Mouse (Mus musculus) retina, postnatal 1 day (tissue): ENCODE results near the gene Krtap22-2.
"Not testable (repeated sequence)": the region's sequence is repeated elsewhere in the genome, so short reads cannot be mapped to it uniquely, and the experiment has no call there.

Source experiments
- DNase-seq: peaks from one replicate; pipeline ENCODE4 v3.0.0-alpha.2; 2012

The Krtap22-2 gene

DNA sequence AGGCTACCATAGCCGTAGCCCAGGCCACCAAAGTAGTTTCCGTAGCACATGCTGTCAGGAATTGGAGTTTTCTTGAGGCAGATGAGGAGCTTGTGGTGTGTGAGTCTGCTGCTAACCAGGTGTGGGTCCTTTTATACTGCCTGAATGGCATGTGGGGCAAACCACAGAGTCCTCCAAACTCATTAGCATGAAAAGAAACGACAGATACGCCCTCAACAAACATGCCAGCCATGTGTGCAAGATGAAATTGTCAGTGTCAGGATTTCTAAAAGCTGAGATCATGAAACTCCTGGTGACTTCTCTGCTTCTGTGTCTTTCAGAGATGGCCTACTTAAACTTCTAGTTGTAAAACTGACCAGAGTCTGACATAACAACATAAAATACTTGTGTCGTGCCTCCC is at the start of gene Krtap22-2:
TSS of gene Krtap22-2 (minus strand) at position 101 of the 400 bp plus-strand sequence.
- DNase-seq: no peak

DNA sequence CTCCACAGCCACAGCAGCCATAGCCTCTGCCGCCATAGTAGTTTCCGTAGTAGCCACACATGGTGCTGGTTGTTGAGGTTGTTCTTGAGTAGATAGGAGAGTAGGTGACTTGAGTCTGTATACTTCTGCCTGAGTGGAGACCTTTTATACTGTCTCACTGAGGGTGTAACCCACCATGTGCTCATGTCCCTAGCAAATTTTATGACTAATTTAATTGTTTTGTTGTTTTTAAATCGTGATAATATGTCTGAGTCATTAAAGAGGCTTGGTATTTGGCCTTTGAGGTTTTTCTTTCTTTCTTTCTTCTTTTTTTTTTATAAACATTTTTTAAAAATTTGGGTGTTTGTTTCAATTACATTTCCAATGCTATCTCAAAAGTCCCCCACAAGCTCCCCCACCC is 37.2 kb upstream of the Krtap22-2 start, which contains the start of gene Krtap6-5:
TSS of gene Krtap6-5 (minus strand) at position 101 of the 400 bp plus-strand sequence.
- no peak for DNase-seq

DNA sequence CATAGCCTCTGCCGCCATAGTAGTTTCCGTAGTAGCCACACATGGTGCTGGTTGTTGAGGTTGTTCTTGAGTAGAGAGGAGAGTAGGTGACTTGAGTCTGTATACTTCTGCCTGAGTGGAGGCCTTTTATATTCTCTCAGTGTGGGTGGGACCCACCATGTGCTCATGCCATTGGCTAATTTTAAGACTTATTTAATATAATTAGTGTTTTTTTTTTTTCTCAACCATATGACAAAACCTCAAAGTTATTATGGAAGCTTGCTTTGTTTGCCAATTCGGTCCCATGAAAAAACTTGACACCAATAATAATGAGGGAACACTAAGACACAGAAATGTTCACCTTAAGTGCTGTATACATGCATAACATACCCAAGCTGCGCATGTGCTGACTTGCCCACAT is 30.8 kb upstream of the Krtap22-2 start, which contains the start of gene Gm10228:
TSS of gene Gm10228 (minus strand) at position 101 of the 400 bp plus-strand sequence.
- DNase-seq: not testable (repeated sequence)

DNA sequence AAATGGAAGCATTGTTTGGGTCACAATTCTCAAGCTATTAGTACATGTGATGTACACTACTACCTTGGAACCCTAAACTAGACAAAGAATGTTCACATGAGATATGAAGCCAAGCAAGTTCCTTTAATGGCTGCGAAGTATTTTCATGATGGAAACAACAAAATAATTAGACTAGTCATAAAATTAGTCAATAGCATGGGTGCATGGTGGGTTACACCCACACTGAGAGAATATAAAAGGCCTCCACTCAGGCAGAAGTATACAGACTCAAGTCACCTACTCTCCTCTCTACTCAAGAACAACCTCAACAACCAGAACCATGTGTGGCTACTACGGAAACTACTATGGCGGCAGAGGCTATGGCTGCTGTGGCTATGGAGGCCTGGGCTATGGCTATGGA is 20.8 kb upstream of the Krtap22-2 start, which contains the start of gene Krtap6-1:
TSS of gene Krtap6-1 (plus strand) at position 301 of the 400 bp plus-strand sequence.
- DNase-seq: not testable (repeated sequence)

DNA sequence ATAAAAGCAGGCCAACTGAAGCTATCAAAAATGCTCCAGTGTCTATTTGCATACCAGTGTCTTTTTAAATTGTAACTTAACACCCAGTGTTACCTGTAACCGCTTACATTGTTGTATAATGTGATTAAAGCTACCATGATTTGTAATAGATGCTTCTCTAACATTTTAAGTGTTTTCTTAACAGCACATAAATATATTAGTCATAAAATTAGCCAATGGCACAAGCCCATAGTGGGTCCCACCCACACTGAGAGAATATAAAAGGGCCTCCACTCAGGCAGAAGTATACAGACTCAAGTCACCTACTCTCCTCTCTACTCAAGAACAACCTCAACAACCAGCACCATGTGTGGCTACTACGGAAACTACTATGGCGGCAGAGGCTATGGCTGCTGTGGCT is 4.4 kb upstream of the Krtap22-2 start, which contains the start of gene Gm10229:
TSS of gene Gm10229 (plus strand) at position 301 of the 400 bp plus-strand sequence.
- not testable (repeated sequence) for DNase-seq

DNA sequence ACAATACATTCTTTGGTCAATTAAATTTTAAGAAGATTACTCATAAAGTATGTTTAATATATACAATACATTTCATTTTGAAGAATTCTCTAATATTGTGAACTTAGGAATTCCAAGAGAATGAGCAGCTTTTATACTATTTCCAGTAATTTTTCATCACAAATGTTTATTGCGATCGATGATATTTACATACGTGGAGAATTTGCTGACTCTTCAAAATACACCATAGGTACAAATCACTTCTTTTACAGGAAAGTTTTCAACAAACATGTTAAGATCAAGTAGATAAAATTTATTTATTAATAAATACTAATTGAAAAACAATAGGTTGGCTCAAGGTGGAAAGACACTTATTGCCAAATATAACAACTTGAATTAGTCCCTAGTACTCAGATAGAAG is 3.4 kb upstream of the Krtap22-2 start:
- DNase-seq: no peak

DNA sequence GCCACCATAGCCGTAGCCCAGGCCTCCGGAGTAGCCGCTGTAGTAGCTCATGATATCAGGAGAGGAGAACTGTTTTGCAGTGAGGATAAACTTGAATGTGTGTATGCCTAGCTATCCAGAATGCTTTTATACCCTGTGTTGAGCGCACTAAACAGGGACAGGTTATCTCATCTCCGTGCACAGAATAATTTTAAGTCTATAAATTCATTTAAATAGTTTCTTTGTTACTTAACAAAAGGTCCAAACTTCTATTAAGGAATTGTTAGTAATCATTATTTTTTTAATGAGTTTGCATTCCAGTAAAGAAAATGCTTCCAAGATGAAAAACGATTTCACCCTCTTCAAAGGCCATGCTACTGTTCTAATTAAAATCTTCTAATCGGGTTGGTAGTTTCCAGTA is 47.8 kb downstream of the Krtap22-2 start, which contains the start of gene Krtap16-3:
TSS of gene Krtap16-3 (minus strand) at position 101 of the 400 bp plus-strand sequence.
- DNase-seq: no peak
